Mouse (Mus musculus) megakaryocyte, embryonic 14.5 days (primary cell): Measurements from ENCODE around the gene Cdkn2d.
"Not testable (repeated sequence)": the region's sequence is repeated elsewhere in the genome, so short reads cannot be mapped to it uniquely, and the experiment has no call there.

ENCODE experiments used
- FLI1 ChIP-seq: IDR thresholded peaks from 2 replicates; pipeline ENCODE4 v1.6.1; 2012; ENCODE audit warnings: low read length, inconsistent platforms, mixed read lengths
- GATA1 ChIP-seq: IDR thresholded peaks from 3 replicates; pipeline ENCODE4 v1.6.1; 2012; ENCODE audit warnings: mixed read lengths, low read length, inconsistent platforms, borderline replicate concordance

- TF ChIP-seq GATA1, FLI1: not testable (repeated sequence)
Observed at GRCm38 (mm10) chr9:21269590-21269989, 21.6 kb downstream of the Cdkn2d start.
